Mouse (Mus musculus): ENCODE results near the gene Slc12a3.

Gene Slc12a3

DNA sequence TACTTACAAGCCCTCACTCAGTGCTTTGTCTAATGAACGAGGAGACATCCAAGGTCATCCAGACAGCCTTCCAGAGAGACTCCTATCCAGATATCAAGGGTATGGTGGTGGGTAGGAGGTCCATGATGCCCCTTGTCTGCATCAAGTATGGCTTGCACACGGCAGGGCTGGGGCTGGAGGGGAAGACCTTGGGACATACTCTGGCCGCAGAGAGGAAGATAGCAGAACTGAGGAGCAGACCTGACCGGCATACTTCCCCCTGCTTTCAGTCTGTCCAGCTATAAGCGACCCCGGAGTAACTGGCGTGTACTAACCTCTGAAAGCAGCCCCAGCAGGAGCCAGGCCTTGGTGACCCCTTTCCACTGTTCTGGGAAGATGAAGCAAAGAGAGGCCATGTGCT lies 80.5 kb downstream of the Slc12a3 start:
- DNase-seq: no peak

DNA sequence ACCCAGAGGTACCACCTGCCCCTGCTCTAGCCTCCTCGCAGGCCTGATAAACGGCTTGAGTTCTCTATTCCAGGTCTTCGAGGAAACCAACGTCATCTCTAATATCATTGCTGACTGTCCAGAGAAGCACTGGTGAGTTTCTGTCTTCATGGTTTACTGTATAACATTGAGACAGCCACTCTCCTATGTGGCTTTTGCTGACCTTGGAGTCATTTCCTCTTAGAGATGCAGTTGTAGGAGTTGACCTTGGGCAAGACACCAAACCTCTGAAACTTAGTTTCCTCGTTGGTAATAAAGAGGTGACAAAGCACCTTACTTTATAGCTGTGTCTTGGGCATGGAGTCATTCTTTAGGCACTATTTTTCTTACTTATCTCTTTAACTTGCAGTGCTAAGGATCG lies 83.5 kb downstream of the Slc12a3 start:
- DNase-seq: no peak

DNA sequence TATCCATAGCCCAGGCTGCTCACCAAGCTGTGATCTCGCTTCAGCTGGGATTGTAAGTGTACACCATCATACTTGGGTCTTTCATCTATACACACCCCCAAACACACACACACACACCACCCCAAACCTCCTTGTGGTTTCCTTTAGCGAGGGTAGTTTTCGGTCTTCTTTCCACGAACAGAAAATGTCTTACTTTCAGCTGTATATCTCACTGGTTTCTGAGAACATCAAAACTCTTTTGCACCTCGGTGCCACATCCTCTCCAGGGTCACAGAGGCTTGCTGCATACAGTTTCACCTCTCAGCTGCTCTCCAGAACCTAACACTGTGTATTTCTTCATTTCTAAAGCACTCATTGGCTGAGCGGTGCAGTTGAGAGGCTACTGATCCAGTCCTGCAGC lies 84.5 kb downstream of the Slc12a3 start:
- no peak for DNase-seq

DNA sequence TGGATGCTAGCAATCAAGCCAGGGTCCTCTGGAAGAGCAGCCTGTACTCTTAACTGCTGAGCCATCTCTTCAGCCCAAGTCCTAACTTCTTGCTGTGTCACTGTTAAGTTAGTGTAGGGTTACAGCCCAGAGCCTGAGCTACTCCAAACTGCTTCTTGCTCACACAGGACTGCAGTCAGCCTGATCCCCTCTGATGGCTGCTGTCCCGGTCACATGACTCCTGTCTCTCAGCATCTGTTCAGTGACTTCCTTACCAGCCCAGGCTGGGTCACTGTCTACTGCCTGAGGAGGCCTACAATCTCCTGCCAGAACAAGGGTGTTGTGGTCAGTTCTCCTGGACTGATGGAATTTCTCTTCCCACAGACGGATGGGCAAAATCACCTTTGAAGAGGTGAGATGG lies 86.2 kb downstream of the Slc12a3 start:
- no peak for DNase-seq
